Mouse (Mus musculus): ENCODE data around the gene Skp2. TPM values are rescaled to one million over a fixed set of nuclear protein-coding genes. Genes with fewer than 3 reads are reported as not detected.

Skp2 gene
- polyA plus RNA-seq, 1 experiment: 1.0 TPM

- Histone ChIP-seq H3K4me1 (ENCODE audit: control insufficient read depth, insufficient read depth, low read length) (0 out of 2 replicates have a peak, but pooled peaks cover 7% of the 10 kb centered on the region), H3K4me3 (ENCODE audit: insufficient read depth, low read depth, low read length) (no peak overlapping the region), H3K27me3 (replicated peaks; ENCODE audit: control insufficient read depth, insufficient read depth, low read length) (no peaks in the 10 kb centered on the region), H3K27ac (ENCODE audit: insufficient read depth, low read depth, low read length) (no peak overlapping the region), H3K36me3 (ENCODE audit: control insufficient read depth, insufficient read depth, low read length) (no peaks in the 10 kb centered on the region; the same call in 1 of the 2 replicates)
- TF ChIP-seq CTCF (conservative IDR thresholded peaks at IDR 0.05; ENCODE audit: insufficient read depth, insufficient read length, low read depth, low read length) (no peak), POLR2A (IDR thresholded peaks at IDR 0.05; ENCODE audit: low read depth, low read length) (no peak)
- no peak for DNase-seq
- WGBS: 82% methylated on average over 4 of the region's 4 CpGs
Observed at GRCm38 (mm10) chr15:9114131-9114530, 41.1 kb downstream of the Skp2 start.

DNA sequence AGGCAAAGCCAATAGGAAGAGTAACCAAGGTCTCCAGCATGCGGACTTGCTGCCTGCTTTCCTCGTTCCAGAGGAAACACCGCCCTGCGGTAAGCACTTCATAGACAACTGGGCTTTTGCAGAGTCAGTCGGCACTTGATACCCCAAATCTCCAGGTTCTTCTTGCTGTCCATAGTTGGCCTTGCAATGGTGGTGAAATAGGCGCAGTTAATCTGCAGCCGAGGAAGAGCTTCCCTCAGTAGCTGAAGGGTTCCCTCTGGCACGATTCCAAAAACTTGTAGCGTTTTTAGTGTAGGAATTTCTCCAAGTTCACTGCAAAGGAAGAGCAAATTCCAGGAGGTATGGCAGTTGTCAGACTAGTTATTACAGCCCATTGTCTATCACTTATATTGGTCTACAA lies 41.7 kb downstream of the Skp2 start:
- Histone ChIP-seq H3K27ac (ENCODE audit: insufficient read depth, low read depth, low read length) (no peak overlapping the region), H3K4me1 (ENCODE audit: control insufficient read depth, insufficient read depth, low read length) (0 out of 2 replicates have a peak, but pooled peaks cover 1% of the 10 kb centered on the region), H3K4me3 (ENCODE audit: insufficient read depth, low read depth, low read length) (no peak overlapping the region), H3K27me3 (replicated peaks; ENCODE audit: control insufficient read depth, insufficient read depth, low read length) (no peaks in the 10 kb centered on the region), H3K36me3 (ENCODE audit: control insufficient read depth, insufficient read depth, low read length) (no peaks in the 10 kb centered on the region; the same call in 1 of the 2 replicates)
- DNase-seq: no peak
- WGBS: 65% methylated on average over 9 of the region's 9 CpGs
- TF ChIP-seq CTCF (conservative IDR thresholded peaks at IDR 0.05; ENCODE audit: insufficient read depth, insufficient read length, low read depth, low read length) (no peak), POLR2A (IDR thresholded peaks at IDR 0.05; ENCODE audit: low read depth, low read length) (no peak)

DNA sequence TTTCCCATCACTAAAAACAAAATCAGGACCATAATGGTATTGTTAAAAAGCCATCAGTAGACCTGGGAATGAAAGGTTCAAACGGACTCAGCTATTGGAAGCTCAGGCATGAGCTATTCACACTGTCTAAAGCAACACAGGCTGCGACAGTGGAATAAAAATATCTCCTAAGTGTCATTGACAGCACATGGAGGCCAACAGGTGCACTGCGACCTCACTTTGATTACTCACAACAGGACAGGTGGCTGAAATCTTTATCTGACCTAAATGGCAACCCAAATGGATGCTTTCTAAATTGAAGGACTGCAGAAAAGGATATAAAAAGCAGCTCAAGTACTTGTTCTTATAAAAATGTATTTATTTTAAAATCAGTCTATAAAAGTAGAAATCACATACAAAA lies 43.6 kb downstream of the Skp2 start:
- WGBS: 81% methylated on average over 3 of the region's 3 CpGs
- no peak for DNase-seq
- Histone ChIP-seq H3K36me3 (ENCODE audit: control insufficient read depth, insufficient read depth, low read length) (peaks cover 3% of the 10 kb centered on the region; the same call in 1 of the 2 replicates), H3K27ac (ENCODE audit: insufficient read depth, low read depth, low read length) (no peak overlapping the region), H3K27me3 (replicated peaks; ENCODE audit: control insufficient read depth, insufficient read depth, low read length) (no peaks in the 10 kb centered on the region), H3K4me1 (ENCODE audit: control insufficient read depth, insufficient read depth, low read length) (no peaks in the 10 kb centered on the region), H3K4me3 (ENCODE audit: insufficient read depth, low read depth, low read length) (no peak overlapping the region)
- TF ChIP-seq POLR2A (IDR thresholded peaks at IDR 0.05; ENCODE audit: low read depth, low read length) (no peak), CTCF (conservative IDR thresholded peaks at IDR 0.05; ENCODE audit: insufficient read depth, insufficient read length, low read depth, low read length) (no peak)

DNA sequence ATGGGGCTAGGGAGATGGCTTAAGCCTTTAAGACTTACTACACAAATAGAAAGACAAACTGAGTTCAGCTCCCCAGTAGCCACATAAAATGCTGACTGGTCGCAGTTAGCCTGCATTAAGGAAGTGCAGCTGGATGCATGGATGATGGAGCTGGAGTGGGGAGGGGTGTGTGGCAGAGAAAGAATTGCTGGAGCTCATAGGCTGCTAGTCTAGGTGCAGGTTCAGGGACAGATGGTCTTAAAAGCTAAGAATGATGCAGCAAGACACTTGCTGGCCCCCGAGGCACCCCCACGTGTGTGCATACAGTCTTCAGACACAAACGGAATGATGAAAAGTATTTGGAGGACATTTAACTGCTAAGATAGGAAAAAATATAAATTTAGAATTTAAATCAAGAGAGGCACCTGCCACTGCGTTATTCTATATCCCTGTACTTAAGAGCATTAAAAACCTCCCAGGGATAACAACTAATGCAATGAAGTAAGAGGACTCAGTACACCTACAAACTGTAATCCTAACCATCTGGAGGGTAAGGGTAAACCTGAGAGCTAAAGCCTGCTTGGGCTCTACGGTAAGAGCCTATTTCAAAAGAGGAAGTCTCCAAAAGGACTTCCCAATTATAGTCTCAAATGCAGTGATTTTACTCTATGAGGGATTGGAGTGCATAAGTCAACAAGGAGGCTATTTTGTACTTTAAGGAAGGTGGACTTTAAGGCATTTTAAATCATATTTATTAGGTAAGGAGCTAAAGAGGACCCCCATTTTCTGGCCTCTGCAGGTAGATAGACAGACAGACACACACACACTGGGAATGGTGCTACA lies 44.5 kb downstream of the Skp2 start:
- H3K27me3 ChIP-seq (replicated peaks; ENCODE audit: control insufficient read depth, insufficient read depth, low read length): no peaks in the 10 kb centered on the region
- H3K4me3 ChIP-seq (ENCODE audit: insufficient read depth, low read depth, low read length): no peak overlapping the region
- WGBS: 80% methylated on average over 6 of the region's 6 CpGs
- H3K4me1 ChIP-seq (ENCODE audit: control insufficient read depth, insufficient read depth, low read length): no peaks in the 10 kb centered on the region; the same call in 1 of the 2 replicates
- DNase-seq: no peak
- peaks cover 3% of the 10 kb centered on the region; the same call in 1 of the 2 replicates for H3K36me3 ChIP-seq (ENCODE audit: control insufficient read depth, insufficient read depth, low read length)
- no peak overlapping the region for H3K27ac ChIP-seq (ENCODE audit: insufficient read depth, low read depth, low read length)
- TF ChIP-seq POLR2A (IDR thresholded peaks at IDR 0.05; ENCODE audit: low read depth, low read length) (no peak), CTCF (conservative IDR thresholded peaks at IDR 0.05; ENCODE audit: insufficient read depth, insufficient read length, low read depth, low read length) (no peak)

DNA sequence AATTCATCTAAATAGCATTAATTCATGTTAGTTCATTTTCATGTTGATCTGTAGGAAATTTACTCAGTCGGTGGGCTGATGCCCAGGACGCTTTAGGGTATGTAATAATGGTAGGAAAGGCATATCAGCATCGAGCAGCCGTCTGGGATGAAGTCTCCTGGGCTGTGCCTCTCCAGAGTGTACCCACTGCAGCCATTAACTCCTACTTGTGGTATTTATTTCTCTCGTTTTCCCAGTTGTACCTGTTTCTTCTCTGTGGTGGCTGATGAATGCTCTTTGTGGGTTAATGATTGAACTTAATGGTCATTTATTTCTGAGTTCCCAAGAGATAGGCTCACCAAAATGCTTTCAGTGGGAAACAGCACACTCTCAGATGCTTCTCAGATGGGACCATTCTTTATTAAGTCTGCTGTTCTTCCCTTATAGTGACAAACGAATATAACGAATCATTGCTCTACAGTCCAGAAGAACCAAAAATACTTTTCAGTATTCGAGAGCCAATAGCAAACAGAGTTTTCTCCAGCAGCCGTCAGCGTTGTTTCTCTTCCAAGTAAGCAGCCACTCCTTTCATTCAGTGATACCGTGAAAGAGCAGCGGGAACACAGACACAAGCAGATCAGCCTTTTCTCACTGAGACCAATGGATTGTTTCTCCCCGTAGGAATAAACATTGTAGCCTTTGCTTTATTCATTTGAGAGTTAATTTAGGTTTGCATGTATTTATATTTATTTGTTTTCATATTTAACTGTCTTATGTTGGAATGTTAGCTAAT lies 48.7 kb downstream of the Skp2 start:
- H3K27me3 ChIP-seq (replicated peaks; ENCODE audit: control insufficient read depth, insufficient read depth, low read length): no peaks in the 10 kb centered on the region
- peak; percentile 38 for DNase-seq
- no peaks in the 10 kb centered on the region; the same call in 1 of the 2 replicates for H3K4me1 ChIP-seq (ENCODE audit: control insufficient read depth, insufficient read depth, low read length)
- 47% methylated on average over 13 of the region's 13 CpGs for WGBS
- peaks cover 8% of the 10 kb centered on the region; the same call in 1 of the 2 replicates for H3K36me3 ChIP-seq (ENCODE audit: control insufficient read depth, insufficient read depth, low read length)
- no peak overlapping the region for H3K27ac ChIP-seq (ENCODE audit: insufficient read depth, low read depth, low read length)
- no peak overlapping the region for H3K4me3 ChIP-seq (ENCODE audit: insufficient read depth, low read depth, low read length)
- TF ChIP-seq CTCF (conservative IDR thresholded peaks at IDR 0.05; ENCODE audit: insufficient read depth, insufficient read length, low read depth, low read length) (no peak), POLR2A (IDR thresholded peaks at IDR 0.05; ENCODE audit: low read depth, low read length) (no peak)

DNA sequence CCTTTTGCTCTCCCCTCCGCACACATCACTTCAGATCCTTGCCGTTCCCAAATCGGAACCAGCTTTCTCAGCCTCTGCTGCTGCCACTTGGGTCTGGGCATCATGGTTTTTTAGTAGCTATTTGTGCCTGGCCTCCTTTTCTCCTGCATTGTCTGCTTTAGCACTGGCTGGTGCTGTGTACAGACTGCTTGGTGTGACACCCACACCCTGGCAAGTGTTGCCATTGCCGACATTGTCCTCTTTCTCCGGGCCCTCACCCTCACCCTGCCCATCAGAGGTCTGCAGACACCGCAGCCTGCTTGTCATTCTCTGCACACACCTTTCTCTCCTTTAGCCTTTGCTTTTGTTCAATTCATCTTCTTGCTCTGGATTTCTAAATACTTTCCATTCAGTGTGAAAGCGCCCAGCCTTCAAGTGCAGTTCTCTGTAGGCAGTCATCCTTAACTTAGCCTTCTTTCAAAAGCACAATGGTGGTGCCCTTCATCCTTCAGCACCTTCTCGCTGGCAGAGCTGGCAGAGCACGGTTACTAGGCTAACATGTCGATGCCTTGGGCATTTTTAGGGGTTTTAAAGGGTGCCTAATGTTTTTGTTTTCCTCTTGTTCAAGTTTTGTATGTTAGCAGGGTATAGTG lies 54.7 kb downstream of the Skp2 start:
- H3K36me3 ChIP-seq (ENCODE audit: control insufficient read depth, insufficient read depth, low read length): peaks cover 6% of the 10 kb centered on the region; the same call in 1 of the 2 replicates
- H3K27me3 ChIP-seq (replicated peaks; ENCODE audit: control insufficient read depth, insufficient read depth, low read length): no peaks in the 10 kb centered on the region
- H3K27ac ChIP-seq (ENCODE audit: insufficient read depth, low read depth, low read length): no peak overlapping the region
- no peak for DNase-seq
- WGBS: 79% methylated on average over 10 of the region's 10 CpGs
- no peak for TF ChIP-seq POLR2A (IDR thresholded peaks at IDR 0.05; ENCODE audit: low read depth, low read length)
- TF ChIP-seq CTCF (conservative IDR thresholded peaks at IDR 0.05; ENCODE audit: insufficient read depth, insufficient read length, low read depth, low read length): no peak
- no peaks in the 10 kb centered on the region for H3K4me1 ChIP-seq (ENCODE audit: control insufficient read depth, insufficient read depth, low read length)
- H3K4me3 ChIP-seq (ENCODE audit: insufficient read depth, low read depth, low read length): no peak overlapping the region

All from kidney, adult 2 months (tissue).